Mouse (Mus musculus) forebrain, embryonic 13.5 days (tissue): ENCODE measurements around the gene Mup16. TPM values are rescaled to one million over a fixed set of nuclear protein-coding genes. Genes with fewer than 3 reads are reported as not detected.
"Not testable (repeated sequence)": the region's sequence is repeated elsewhere in the genome, so short reads cannot be mapped to it uniquely, and the experiment has no call there.

Source experiments
- ATAC-seq: fragments of 200-750 bp; cut with Nextera tagmentation; 2 replicates; pipeline ENCODE4 v1.8.0; 2017
- H3K27ac ChIP-seq: fragments of 300-500 bp; sonication (generic); 2 replicates; pipeline ENCODE4 v1.5.1; 2015; ENCODE audit warnings: inconsistent platforms, mild to moderate bottlenecking, moderate library complexity
- H3K27me3 ChIP-seq: fragments of 300-500 bp; sonication (generic); 2 replicates; pipeline ENCODE4 v1.6.1; 2015; ENCODE audit warnings: mild to moderate bottlenecking, inconsistent platforms
- H3K36me3 ChIP-seq: fragments of 300-500 bp; sonication (generic); 2 replicates; pipeline ENCODE4 v1.6.1; 2015; ENCODE audit warnings: mild to moderate bottlenecking, inconsistent platforms; ENCODE audit not compliant: poor library complexity, severe bottlenecking
- H3K4me1 ChIP-seq: fragments of 300-500 bp; sonication (generic); 2 replicates; pipeline ENCODE4 v1.6.1; 2015; ENCODE audit warnings: inconsistent platforms
- H3K4me2 ChIP-seq: fragments of 300-500 bp; sonication (generic); 2 replicates; pipeline ENCODE4 v1.6.1; 2015; ENCODE audit warnings: inconsistent platforms, mild to moderate bottlenecking, moderate library complexity
- H3K4me3 ChIP-seq: fragments of 300-500 bp; sonication (generic); 2 replicates; pipeline ENCODE4 v1.5.1; 2015; ENCODE audit warnings: mild to moderate bottlenecking, inconsistent platforms
- H3K9ac ChIP-seq: fragments of 300-500 bp; sonication (generic); 2 replicates; pipeline ENCODE4 v1.6.1; 2015; ENCODE audit warnings: mild to moderate bottlenecking, inconsistent platforms
- H3K9me3 ChIP-seq: fragments of 300-500 bp; sonication (generic); replicated peaks from 2 replicates; pipeline ENCODE4 v1.6.1; 2016; ENCODE audit warnings: inconsistent platforms
- WGBS: fragments of 180-500 bp; shearing (Covaris S2); methylation state at CpG from one replicate; pipeline ENCODE4 v1.1.7; 2015; 5-methylcytosine and 5-hydroxymethylcytosine counted together
- polyA plus RNA-seq: library from polyadenylated mRNA; unstranded; fragments of >200 nt; fragmentation: Nextera tagmentation; extraction: Ambion mirVana; gene quantifications from 2 replicates; pipeline ENCODE4 v1.2.1, GENCODE M21; 2015

The Mup16 gene
- not detected in 2 replicates for polyA plus RNA-seq

DNA sequence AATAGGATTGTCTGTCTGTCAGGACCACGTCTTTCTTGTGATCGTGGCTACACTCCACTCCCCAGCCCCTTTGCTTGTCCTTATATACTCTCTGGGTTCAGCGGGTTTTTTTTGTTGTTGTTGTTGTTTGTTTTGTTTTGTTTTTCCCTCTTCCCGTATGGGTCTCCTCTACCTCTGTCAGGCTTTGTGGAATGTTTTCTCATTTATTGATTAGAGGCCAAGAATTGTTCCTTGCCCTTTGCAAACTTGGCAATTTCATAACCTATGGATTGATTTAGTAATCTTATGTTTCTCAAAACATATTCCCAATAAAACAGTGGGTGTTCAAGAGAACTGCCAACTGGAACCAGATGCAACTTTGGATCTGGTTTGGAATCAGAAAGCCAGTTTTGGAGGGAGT lies at the start of gene Mup16:
Gene Mup16, minus strand, starts transcription at position 101 of the 400 bp plus-strand sequence.
- WGBS = 89% methylated on average over 3 of the region's 4 CpGs

GRCm38 (mm10) chr4:61555887-61556286 lies 36.6 kb upstream of the Mup16 start:
- H3K4me1 ChIP-seq, H3K4me2 ChIP-seq, H3K27ac ChIP-seq, H3K9me3 ChIP-seq, H3K27me3 ChIP-seq, H3K4me3 ChIP-seq, H3K9ac ChIP-seq, ATAC-seq, H3K36me3 ChIP-seq: not testable (repeated sequence)
- 50% methylated on average over 2 of the region's 2 CpGs for WGBS

More for the DNA sequence above, at the start of gene Mup16:
- H3K9ac ChIP-seq, H3K4me1 ChIP-seq, H3K36me3 ChIP-seq, ATAC-seq, H3K4me2 ChIP-seq, H3K9me3 ChIP-seq, H3K27ac ChIP-seq, H3K27me3 ChIP-seq, H3K4me3 ChIP-seq: not testable (repeated sequence)

Other genes starting within 250 kb of the Mup16 start
- not detected in 2 replicates for gene Mup14, start 215.5 kb downstream of the Mup16 start, polyA plus RNA-seq
- gene Mup15, start 79.8 kb downstream of the Mup16 start, polyA plus RNA-seq = not detected in 2 replicates
- gene Mup17, start 76.3 kb upstream of the Mup16 start, polyA plus RNA-seq = not detected in 2 replicates
- gene Mup18, start 154.6 kb upstream of the Mup16 start, polyA plus RNA-seq = not detected in 2 replicates